Mouse (Mus musculus) lung, postnatal 14 days (tissue): ENCODE measurements around the gene Nr1h2.

Experiments
- DNase-seq: peaks from one replicate; pipeline ENCODE4 v3.0.0; 2021

Gene Nr1h2

GRCm38 (mm10) chr7:44553826-44554225 is at the start of gene Nr1h2:
Gene Nr1h2, minus strand, starts transcription at chr7:44553951.
- DNase-seq: peak; percentile 98

DNA sequence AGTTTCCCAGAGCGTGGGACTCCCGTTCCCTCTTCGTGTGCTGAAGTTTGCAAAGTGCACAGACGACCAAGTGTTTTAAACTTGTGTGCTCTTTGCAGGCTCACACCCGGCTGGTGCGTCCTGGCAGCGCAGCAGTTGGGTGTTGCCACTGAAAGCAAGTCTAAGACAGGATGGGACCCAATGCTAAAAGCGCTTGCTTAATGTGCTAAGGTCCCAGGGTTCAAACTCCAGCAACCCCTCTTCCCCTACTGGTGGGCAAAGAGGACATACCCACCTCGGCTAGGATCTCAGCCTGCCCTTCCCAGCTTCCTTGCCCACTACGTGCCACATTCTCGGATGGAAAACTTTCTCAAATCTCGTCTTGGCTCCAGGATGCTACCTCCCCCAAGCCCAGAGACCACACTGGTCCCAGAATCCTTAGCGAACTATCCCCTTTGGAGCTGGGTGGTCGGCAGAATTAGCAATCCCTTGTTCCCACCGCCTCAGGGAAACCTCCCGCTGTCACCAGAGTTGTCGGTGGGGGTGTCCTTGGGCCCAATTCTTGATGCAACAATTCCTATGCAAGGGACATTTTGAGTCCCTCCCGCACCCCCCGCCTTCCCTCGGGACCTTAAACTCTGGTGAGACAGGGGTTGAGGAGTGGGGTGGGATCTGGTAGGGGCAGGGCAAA is 49.6 kb upstream of the Nr1h2 start:
- no peak for DNase-seq

- DNase-seq: no peak
These were observed 48.7 kb upstream of the Nr1h2 start for GRCm38 (mm10) chr7:44602443-44602842.

DNA sequence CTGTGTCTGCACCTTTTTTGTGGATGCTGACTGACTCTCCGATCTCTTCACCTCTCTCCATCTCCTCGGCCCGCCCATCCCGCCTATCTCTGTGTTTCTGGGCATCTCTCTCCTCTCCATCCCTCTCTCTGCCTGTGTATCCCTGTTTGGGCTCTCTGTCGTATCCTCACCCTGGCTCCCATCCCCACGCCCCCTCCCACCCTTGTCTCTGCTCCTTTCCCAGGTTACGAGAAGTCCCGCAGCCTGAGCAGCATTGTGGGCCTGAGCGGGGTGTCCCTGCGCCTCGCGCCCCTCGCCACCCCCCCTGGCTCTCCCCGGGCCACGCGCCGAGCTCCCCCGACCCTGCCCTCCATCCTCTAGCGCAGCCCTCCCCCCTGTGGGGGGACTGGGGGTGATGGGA is 47.9 kb upstream of the Nr1h2 start:
- no peak for DNase-seq

DNA sequence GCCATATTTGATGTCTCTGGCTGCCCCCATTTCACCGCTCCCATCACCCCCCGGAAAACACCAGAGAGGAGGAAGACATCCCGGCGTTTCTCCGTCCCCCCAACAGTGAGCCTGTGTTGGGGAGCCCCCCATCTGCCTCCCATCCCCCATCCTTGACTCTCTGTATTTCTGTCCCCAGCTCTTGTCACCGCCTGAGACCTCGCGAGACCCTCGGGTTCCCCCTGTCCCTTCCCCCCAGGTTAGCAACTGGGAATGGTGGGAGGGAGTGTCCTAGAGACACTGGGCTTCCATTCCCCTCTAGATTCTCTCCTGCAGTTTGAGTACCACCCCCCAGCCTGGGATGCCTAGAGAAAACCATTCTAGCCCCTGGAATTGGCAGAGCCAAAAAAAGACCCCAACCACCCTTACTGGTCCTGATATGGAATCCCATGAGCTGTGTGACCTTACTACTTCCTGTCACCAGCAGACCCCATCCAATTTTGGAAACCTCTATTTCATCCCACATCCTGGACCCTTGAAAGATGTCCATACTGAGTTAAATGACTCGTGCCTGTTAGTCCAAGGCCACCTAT is 47.0 kb upstream of the Nr1h2 start:
- no peak for DNase-seq

DNA sequence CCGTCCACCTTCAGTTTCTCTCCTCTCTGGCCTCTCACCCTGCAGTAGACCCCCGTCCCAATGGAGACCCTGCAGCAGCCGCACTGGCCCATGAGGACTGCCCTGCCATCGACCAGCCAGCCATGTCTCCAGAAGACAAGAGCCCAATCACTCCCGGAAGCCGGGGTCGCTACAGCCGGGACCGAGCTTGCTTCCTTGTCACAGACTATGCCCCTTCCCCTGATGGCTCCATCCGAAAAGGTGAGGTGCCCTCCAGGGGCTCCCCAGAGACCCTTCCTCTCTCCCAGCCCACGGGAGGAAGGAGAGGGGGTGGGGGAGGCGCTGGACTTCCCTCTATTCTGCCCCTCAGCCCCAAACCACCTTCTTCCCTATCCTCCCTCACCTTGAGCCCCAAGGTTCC is 44.6 kb upstream of the Nr1h2 start:
- no peak for DNase-seq

DNA sequence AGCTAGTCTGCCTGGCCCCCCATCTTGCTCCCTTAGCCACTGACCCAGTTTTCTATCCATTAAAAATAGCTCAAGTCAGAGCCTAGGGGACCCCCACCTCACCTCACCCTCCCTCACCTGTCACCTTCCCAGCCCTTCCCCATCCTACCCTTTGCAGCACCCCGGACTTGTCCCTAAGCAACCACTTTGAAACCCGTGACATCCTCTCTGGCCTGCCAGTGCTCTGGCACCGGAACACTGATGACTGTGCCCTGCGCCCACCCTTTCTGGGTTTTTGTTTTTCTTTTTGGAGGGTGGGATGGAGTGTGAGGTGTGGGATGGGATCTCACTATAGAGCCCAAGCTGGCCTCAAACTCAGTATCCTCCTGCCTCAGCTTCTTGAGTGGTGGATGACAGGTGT is 43.9 kb upstream of the Nr1h2 start:
- no peak for DNase-seq

- no peak for DNase-seq
These were observed 43.3 kb upstream of the Nr1h2 start for GRCm38 (mm10) chr7:44596996-44597538.

- no peak for DNase-seq
These were observed 42.3 kb upstream of the Nr1h2 start for GRCm38 (mm10) chr7:44596051-44596450.

DNA sequence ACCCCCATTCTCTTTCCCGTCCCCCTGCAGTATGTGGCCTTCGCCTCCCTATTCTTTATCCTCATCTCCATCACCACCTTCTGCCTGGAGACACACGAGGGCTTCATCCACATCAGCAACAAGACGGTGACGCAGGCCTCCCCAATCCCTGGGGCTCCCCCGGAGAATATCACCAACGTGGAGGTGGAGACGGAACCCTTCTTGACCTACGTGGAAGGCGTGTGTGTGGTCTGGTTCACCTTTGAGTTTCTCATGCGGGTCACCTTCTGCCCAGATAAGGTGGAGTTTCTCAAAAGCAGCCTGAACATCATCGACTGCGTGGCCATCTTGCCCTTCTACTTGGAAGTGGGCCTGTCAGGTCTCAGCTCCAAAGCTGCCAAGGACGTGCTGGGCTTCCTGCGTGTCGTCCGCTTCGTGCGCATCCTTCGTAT is 41.4 kb upstream of the Nr1h2 start:
- no peak for DNase-seq

- DNase-seq: no peak
These were observed 40.5 kb upstream of the Nr1h2 start for GRCm38 (mm10) chr7:44594291-44594690.

- DNase-seq: peak; percentile 88
These were observed 40.0 kb upstream of the Nr1h2 start for GRCm38 (mm10) chr7:44593775-44594174.

GRCm38 (mm10) chr7:44593051-44593450 is 39.3 kb upstream of the Nr1h2 start:
- DNase-seq: no peak

GRCm38 (mm10) chr7:44591348-44592116 is 37.8 kb upstream of the Nr1h2 start:
- no peak for DNase-seq

DNA sequence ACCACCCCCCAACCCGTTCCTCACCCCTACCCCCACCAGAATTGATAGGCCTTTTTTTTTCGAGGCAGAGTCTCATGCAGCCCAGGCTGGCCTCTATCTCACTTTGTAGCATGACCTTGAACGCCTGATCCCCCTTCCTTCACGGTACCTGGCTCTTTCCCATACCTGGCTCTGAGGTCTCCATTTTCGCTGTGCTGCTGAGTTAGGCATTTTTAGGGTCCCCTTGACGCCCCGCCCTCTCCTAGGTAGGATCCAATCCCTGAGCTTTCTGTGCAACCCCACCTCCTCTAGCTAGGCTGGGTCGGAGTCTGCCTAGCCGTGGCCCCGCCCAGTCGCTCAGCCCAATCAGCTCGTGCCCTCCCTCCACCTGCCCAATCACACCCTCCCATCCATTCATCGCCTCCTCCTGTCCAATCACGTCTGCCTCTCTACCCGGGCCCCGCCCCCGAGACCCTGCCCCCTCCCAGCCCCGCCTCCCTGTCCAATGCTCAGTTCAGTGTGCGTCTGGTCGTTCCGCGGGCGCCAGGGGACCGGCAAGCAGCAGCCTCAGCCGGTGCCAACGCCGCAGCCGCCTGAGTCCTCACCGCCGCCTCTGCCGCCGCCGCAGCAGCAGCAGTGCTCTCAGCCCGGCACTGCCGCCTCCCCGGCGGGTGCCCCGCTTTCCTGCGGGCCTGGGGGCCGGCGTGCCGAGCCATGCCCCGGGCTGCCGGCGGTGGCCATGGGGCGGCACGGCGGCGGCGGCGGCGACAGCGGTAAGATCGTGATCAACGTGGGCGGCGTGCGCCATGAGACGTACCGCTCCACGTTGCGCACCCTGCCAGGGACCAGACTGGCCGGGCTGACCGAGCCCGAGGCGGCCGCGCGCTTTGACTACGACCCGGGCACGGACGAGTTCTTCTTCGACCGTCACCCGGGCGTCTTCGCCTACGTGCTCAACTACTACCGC is 36.9 kb upstream of the Nr1h2 start, which contains the start of gene Kcnc3:
Gene Kcnc3 (plus strand): TSS at position 263 of the 946 bp plus-strand sequence.
- DNase-seq: peak; percentile 84

DNA sequence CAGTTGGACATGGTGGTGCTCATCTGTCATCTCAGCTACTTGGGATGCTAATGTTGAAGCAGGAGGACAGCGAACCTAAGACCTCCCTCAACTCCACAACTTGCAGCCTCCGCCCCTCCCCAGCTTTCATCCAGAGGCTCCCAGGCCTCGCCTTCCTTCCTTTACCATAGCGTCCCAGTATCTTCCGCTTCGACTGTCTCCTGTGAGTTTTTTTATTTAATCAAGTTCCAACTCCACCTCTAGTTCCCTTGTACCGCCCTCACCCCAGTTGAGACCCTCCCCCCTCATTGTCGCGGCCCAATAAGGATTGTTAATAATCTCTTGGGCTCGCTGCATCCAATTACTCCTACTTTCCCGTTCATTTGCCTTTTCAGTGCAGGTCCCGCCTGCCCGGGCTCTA is 36.2 kb upstream of the Nr1h2 start:
- DNase-seq: no peak

GRCm38 (mm10) chr7:44589149-44589548 is 35.4 kb upstream of the Nr1h2 start:
- peak; percentile 78 for DNase-seq

- no peak for DNase-seq
These were observed 34.6 kb upstream of the Nr1h2 start for GRCm38 (mm10) chr7:44588338-44588737.

- no peak for DNase-seq
These were observed 33.9 kb upstream of the Nr1h2 start for GRCm38 (mm10) chr7:44587676-44588075.

DNA sequence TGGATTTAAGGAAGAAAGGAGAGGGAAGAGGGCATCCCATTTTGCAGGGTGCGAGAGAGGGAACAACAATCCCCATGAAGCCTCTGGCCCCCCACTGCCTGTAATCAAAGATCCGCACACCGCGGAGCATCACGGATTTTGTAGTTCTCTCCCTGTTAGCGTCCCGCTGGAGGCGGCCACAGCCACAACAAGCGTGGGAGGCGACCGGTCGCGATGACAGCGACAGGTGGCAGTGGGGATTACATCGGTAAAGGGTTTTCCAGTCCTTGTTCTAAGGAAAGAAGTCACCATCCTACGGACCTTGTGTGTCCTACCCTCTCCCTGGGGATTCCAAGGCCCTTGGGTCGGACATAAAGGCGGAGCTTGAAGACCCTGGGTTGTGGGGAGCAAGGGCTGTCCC is 33.2 kb upstream of the Nr1h2 start:
- peak; percentile 54 for DNase-seq

DNA sequence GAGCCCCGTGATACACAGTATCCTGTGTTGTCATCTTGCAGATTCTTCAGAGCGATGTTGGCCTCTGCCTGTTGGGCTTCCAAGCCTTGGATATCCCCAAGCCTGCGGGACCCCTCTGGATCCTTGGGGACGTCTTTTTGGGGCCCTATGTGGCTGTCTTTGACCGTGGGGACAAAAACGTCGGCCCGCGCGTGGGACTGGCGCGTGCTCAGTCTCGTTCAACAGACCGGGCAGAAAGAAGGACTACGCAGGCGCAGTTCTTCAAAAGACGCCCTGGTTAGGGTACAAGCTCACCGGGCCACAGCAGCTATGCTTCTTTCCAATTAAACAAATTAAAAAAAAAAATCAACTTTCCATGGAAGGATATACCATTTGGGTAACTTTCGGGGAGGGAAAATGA is 32.8 kb upstream of the Nr1h2 start:
- no peak for DNase-seq

DNA sequence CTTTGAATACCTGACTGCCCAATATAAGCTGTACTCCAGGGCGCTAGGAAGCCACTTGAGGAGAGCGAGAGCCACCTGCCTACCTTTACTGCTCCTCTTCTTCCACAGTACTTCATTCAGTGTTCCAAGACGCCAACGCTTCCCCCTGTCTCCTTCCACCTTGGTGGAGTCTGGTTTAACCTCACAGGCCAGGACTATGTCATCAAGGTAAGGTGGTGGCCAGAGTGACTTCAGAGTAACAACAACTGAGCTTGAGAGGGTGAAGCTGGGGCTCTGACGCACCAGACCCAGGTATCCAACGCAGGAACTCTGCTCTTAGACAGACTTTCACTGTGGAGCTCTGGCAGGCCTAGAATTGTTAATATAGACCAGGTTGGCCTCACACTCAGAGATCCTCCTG is 31.9 kb upstream of the Nr1h2 start:
- DNase-seq: no peak

GRCm38 (mm10) chr7:44584921-44585320 is 31.2 kb upstream of the Nr1h2 start:
- no peak for DNase-seq
